Mouse (Mus musculus) brain, adult 2 months (tissue): ENCODE measurements around the gene Clgn.
A peak's percentile ranks its signal among the peaks of the same experiment; 100 is the strongest.
"Not testable (repeated sequence)": the region's sequence is repeated elsewhere in the genome, so short reads cannot be mapped to it uniquely, and the experiment has no call there.

Experiments used
- DNase-seq: peaks from one replicate; pipeline ENCODE4 v3.0.0; 2011; ENCODE audit warnings: low read depth, low spot score

Clgn gene

DNA sequence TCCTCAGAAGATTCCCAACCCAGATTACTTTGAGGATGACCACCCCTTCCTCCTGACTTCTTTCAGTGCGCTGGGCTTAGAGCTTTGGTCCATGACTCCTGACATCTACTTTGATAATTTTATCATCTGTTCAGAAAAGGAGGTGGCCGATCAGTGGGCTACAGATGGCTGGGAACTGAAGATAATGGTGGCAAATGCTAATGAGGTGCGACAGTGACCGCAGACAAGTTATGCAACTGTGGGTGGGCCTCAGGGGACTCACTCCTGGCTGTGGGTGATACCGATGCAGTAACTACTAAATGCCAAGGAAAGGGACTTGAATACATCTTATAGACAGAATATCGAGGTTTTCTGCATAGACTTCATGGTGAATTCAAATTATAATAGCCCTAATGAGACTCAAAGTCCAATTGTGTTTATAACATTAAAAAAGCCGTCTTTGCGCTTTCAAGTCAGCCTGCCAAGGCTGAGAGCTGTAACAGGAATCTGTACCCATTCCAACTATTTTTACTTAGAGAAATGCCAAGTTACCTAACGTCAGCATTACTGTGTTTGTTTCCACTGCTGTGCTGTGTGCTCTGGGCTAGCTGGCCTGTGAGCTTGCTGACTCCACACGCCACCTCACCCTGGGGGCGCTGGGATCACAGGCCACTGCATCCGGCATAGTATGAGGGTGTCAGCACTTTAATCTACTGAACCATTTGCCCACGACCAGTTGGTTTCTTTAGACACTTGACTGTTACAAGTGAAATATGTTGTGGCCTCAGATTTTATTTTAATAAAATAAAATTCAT is 33.6 kb downstream of the Clgn start:
- peak; percentile 44 for DNase-seq

- DNase-seq = no peak
Measured at GRCm38 (mm10) chr8:83425202-83425601, 35.5 kb downstream of the Clgn start.

- no peak for DNase-seq
Measured at GRCm38 (mm10) chr8:83426104-83426759, 36.6 kb downstream of the Clgn start.

- no peak for DNase-seq
Measured at GRCm38 (mm10) chr8:83426949-83427348, 37.3 kb downstream of the Clgn start.

GRCm38 (mm10) chr8:83428621-83429020 is 39.0 kb downstream of the Clgn start:
- not testable (repeated sequence) for DNase-seq

GRCm38 (mm10) chr8:83429071-83429524 is 39.4 kb downstream of the Clgn start:
- DNase-seq = no peak

DNA sequence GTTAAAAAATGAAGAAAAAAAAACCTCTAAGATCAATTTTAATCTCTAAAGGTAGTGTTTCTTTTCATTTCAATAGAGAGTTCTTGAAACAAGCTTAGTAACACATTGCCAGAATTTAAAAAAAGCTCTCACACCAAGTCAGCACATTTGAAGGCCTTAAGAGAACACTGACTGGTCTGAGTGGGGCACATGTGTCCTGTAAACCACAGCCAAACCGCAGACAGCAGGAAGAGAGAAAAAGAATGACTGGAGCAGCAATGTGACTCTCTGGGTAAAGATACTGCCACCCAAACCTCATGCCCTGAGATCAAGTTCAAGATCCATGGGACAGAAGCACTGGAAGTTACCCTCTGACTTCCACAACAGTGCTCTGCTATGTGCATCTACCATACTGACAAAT is 47.4 kb downstream of the Clgn start:
- peak; percentile 54 for DNase-seq

- peak; percentile 37 for DNase-seq
Measured at GRCm38 (mm10) chr8:83441656-83442242, 52.1 kb downstream of the Clgn start.

GRCm38 (mm10) chr8:83442243-83443051 is 52.8 kb downstream of the Clgn start:
- peak; percentile 100 for DNase-seq

- no peak for DNase-seq
Measured at GRCm38 (mm10) chr8:83443052-83443400, 53.4 kb downstream of the Clgn start.

GRCm38 (mm10) chr8:83449960-83450359 is 60.3 kb downstream of the Clgn start:
- DNase-seq = peak; percentile 47

DNA sequence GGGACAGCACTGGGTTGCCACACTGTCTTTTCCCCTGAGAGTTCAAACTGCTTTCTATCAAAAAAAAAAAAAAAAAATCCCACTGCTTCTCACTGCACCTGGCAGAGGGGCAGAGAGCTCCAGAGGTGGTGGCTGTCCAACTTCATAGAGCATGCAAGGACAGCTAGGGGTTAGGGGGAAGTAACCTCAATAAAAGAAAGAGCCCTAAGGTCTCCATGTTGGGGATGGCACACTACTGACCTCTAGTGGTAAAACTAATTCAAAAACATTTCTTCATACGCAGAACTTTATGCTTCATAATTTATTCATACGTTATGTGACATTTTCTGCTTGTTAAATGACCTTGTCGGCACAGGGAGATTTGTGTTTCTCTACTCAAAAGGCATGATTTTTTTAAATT is 61.4 kb downstream of the Clgn start:
- DNase-seq = peak; percentile 50

DNA sequence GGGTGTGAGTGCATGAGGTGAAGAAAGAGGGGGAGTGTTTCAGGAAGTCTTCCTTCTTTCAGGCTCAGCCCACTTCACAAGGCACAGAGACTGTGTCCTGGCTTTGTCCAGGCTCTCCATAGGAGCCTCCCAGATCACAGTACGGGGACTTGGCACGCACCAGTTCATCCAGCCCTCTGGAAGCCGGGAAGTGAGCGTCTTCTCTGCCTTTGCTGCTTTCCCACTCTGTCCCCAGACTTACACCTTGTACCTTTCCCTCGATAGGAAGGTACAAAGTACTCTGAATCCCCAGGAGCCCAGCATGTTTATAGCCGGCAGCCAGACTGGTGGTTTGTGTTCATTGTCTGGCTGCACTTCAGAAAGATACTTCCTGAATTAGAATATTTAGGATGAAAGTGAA is 67.5 kb downstream of the Clgn start:
- DNase-seq = peak; percentile 14

DNA sequence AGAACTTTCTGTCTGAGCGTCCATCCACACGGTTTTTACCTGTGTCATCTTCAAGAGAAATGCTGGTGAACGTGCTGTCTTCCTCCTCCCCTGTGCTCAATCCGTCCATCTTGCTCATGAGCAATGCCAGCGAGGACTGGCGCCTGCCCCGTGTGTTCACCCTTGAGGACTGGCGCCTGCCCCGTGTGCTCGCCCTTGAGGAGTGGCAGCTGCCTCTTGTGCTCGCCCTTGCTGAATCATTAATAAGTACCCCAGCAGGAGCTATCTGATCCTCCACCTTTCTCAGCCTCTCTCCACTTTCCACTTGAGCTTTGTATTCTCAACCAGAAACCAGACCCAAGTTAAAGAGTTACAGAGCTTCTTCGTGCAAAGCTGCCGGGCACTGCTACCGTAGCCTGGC is 68.6 kb downstream of the Clgn start, which contains the start of gene Scoc:
Gene Scoc, minus strand, starts transcription at position 170 of the 400 bp plus-strand sequence.
- no peak for DNase-seq

DNA sequence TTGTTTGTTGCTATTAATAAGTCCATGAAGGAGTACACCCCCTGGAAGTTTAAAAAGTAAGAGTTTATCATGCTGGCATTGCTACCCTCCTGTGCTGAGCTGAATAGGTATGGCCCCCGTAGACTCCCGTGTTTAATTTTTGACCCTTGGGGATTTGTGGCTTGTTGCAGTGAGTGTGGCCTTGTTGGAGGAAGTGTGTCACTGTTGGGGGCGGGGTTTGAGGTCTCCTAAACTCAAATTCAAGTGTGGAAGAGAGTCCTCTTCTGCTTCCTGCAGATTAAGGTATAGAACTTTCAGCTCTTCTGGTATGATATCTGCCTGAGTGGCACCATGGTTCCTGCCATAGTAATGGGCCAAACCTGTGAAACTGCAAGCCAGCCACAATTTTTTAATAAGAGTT is 69.9 kb downstream of the Clgn start:
- no peak for DNase-seq
